Mouse (Mus musculus) adrenal gland (tissue): ENCODE measurements around the gene Ap3m1.

Experiments used
- intact Hi-C: fragments of 180-260 bp; cut with DNase I; formaldehyde crosslinking; loops from one replicate; pipeline ENCODE4 v1.15.1; 2025

The Ap3m1 gene

GRCm38 (mm10) chr14:21074398-21075320 lies 22.4 kb upstream of the Ap3m1 start:
- intact Hi-C loops, result no loop called here

DNA sequence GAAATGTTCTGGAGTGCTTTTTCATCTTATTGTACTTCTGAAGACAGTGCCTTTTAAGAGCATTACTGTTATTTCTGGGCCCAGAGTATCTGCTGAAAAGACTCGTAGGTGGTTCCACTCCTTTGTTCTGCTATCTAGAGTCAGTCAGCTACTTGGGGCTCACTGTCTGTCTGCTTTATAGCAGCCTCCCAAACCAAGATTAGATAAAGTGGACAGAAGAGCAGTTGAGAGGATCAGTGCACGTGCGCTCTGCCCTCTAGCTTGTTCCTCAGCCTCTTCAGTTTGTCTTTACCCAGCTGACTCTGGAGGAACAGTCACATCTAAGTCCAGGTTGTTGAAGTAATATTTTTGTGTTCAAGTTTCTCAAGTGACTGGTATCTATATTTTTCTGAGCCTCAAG lies 21.7 kb upstream of the Ap3m1 start:
- intact Hi-C loops, result no loop called here

- intact Hi-C loops, result no loop called here
Measured at GRCm38 (mm10) chr14:21069594-21069993, 17.3 kb upstream of the Ap3m1 start.

DNA sequence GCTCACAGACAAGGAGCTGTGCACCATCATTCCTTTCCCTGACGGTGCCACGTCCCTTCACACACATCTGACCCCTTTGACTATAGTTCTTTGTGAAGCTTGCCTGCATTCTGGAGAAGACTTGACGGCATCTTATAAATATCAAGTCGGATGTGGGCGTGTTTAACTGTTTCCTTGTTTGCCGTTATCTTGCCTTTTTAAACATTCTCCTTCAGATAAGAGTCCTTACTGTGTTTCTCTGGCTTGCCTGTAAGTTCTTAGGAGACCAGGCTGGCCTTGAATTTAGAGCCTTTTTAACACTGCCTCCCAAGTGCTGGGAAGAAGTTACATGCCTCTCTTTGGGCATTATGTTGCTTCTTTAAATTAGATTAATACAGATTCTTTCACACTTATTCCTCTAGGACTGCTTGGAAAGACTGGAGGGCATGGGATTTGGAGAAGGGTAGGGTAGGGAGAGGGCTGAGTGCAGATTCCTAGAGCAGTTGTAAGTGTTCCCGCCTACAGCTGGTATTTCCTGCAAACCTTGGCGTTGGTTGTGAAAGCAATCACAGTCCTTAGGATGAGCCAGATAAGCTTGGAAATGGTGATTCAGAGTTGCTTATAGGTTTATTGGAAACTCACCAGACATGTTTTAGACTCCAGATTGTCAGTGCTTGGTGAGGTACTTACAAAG lies 13.3 kb upstream of the Ap3m1 start:
- intact Hi-C loops, result no loop called here

GRCm38 (mm10) chr14:21064321-21064720 lies 12.0 kb upstream of the Ap3m1 start:
- intact Hi-C loops, result no loop called here

GRCm38 (mm10) chr14:21062766-21063513 lies 10.6 kb upstream of the Ap3m1 start:
- intact Hi-C loops, result no loop called here

DNA sequence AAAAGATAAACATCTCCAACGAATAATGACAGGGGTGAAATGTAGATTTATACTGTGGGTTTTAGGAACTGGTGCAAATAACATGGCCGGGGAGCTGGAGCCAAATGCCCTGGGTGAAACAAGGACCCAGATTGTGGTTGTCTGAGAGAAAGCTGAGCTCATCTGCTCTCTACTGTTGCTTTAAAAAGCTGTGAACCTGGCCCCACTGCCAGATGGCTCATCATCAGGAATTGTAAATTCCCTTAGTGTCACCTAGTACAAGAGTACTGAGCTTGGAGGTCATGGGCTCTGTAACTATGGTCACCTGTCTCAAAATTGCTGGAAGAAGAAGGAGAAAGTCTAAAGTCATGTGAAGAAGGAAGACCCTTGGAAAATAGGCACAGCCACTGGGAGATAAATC lies 6.7 kb upstream of the Ap3m1 start:
- intact Hi-C loops, result no loop called here

GRCm38 (mm10) chr14:21053586-21053985 lies 1.3 kb upstream of the Ap3m1 start:
- intact Hi-C loops, result loop anchor here (5.0 kb wide), 1 partner anchor 64 kb away; no protein-coding TSS in a partner anchor

- intact Hi-C loops, result loop anchor here (5.0 kb wide), 1 partner anchor 64 kb away; no protein-coding TSS in a partner anchor
Measured at GRCm38 (mm10) chr14:21053151-21053550, 843 bp upstream of the Ap3m1 start.

DNA sequence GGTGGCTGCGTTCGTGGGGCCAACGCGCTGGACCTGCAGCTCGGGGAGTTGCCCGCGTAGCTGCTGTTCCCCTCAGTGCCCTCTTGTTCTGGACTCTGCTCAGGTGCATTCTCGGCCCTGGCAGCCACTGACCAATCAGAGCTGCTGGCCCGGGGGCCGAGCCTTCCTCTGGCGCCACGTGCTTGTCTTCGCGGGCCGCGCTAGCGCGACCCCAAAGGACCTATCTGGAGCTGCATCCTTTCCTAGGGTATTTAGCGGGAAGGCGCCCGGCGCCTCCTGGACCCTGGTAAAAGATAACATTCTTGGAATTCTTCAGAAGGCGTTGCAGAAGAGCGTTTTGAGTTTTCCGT lies 448 bp upstream of the Ap3m1 start:
- intact Hi-C loops, result loop anchor here (5.0 kb wide), 1 partner anchor 65 kb away; no protein-coding TSS in a partner anchor

DNA sequence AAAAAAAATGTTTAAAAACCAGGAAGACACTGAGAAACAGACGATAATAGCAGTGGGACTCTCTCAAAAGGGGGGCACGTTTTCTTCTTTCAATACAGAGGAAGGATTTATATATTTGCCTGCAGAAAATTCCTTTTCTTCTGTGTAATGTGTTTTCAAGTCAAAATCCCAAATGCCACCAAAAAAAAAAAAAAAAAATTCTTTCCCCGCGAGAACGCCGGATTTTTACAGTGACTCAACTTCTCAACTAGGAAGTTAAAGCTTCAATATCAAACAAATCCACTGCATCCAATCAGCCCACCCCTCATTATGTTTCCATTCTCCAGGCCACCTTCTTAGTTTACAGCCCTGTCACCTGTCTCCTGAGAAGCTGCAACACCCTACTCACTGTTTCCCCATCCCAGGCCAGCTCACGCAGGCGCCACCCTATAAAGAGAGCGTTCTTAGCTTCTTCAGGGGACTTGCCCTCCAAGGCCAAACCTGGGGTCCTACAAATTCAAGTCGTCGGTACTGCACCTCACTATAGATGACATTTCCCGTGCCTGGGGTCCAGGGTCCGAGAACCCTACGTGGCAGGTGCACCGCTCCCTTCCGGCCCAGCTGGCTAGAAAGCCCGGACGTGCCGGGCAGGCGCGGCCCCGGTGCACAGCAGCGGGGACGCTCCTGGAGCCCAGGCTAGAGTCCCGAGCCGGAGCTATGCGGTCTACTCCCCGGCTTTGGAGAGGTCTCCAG lies 762 bp downstream of the Ap3m1 start:
- intact Hi-C loops, result loop anchor here (5.0 kb wide), 1 partner anchor 66 kb away; no protein-coding TSS in a partner anchor

DNA sequence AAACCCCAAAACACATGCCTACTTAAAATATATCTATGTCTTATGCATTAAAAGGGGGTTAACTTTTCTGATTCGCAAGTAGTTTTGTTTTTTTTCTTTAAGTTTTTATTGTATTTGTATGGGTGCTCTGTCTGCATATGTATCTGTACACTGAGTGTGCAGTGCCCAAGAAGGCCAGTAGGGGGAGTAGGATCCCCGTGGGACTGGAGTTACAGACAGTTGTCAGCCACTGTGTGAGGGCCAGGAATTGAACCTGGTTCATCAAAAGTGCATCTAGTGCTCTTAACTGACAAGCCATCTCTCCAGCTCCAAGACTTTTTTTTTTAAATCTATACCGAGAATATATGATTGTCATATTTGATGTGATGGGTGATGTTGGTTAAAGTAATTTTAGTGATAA lies 1.6 kb downstream of the Ap3m1 start:
- intact Hi-C loops, result loop anchor here (5.0 kb wide), 1 partner anchor 67 kb away; no protein-coding TSS in a partner anchor

DNA sequence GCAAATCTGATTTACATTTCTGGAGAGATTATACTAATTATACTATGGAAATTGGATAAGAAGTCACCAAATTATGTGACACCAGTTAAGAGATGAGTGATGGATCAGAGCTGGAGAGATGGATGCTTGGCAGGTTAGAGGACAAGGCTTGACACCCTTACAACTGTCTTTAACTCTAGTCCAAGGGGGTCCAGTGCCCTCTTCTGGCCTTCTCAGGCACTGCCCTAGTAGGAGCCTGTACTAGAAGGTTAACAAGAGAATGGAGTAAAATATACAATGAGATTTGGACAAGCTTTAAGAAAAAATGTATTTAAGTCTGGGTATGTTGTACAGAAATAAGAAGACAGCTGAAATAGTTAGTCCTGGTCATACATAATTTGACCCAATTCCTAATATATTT lies 3.4 kb downstream of the Ap3m1 start:
- intact Hi-C loops, result no loop called here

- intact Hi-C loops, result no loop called here
Measured at GRCm38 (mm10) chr14:21047840-21048239, 4.5 kb downstream of the Ap3m1 start.

DNA sequence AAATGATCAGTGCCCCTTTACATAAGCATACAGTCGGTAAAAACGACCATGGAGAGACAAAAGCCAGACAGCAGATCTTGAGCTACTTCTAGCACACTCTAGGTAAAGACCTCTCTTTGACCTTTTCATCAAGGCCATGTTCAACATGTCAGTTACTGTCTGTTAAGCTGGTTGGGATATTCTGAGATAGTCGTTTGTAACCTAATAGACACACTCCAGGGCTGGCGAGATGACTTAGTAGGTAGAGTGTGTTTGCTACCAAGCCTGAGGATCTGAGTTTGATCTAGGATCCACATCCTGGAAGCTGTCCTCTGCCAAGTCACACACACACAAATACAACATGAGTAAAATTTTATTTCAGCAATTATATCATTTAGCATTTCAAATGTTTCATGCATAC lies 12.7 kb downstream of the Ap3m1 start:
- intact Hi-C loops, result no loop called here

DNA sequence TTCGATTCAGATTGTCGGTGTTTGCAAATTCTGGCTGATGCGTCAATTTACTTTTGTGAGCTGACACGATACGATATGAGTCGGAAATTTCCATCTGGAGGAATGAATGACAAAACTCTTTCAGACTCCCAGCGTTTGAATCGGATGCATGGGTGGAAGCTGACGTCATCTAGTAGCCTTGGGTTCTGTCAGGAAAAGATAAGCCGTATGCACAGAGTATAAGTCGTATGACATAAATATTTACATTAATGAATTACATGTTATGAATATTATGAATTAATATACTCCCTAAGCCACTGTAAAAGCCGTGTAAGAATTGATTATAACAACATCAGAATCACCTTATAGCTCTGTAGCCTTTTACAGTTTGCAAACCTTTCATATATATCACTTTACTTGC lies 13.2 kb downstream of the Ap3m1 start:
- intact Hi-C loops, result no loop called here

GRCm38 (mm10) chr14:21034791-21035190 lies 17.5 kb downstream of the Ap3m1 start:
- intact Hi-C loops, result no loop called here

DNA sequence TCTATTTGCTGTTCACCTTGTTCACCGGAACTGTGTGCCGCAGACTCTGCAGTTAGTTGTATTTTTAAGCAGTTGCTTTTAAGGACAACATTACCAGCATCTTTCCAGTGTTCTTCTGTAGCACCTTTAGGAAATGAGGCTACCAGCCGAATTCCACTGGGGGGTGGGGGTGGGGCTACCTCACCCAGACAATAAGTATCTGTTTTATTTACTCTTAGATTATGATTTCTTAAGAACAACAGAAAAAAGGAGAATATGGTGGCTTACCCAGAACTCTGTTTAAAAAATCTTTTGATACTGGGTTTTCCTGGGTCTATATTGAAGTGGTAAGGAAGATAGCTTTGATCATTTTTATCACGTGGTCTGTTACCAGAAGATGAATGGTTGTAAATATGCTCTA lies 18.0 kb downstream of the Ap3m1 start:
- intact Hi-C loops, result no loop called here

- intact Hi-C loops, result no loop called here
Measured at GRCm38 (mm10) chr14:21031783-21032511, 20.4 kb downstream of the Ap3m1 start.

- intact Hi-C loops, result no loop called here
Measured at GRCm38 (mm10) chr14:21029025-21029659, 23.2 kb downstream of the Ap3m1 start.
